Mouse (Mus musculus) liver, postnatal 0 days (tissue): ENCODE results near the gene Adamts17.

Experiments
- CTCF ChIP-seq: sonication (generic); IDR thresholded peaks from 2 replicates; pipeline ENCODE4 v1.5.1; 2016; ENCODE audit warnings: antibody characterized with exemption, low read depth
- EP300 ChIP-seq: IDR thresholded peaks from 2 replicates; pipeline ENCODE4 v1.6.1; 2016; ENCODE audit warnings: antibody characterized with exemption, low read depth, mild to moderate bottlenecking

DNA sequence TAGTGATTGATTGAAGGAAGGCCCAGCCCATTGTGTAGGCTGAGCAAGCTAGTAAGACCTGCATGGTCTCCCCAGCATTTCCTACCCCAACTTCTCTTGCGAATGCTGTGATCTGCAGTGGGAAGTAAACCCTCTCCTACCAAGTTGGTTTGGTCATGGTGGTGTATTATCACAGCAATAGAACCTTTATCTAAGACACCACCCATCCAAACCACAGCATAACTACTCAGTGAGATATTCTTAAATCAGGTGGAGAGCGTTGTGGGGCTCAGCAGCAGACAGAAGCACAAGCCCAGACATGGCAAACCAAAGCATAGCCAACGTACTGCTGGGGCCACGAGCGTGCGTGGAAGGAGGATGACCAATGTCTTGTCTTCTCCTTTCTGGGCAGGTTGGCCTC lies 9.8 kb downstream of the Adamts17 start:
- TF ChIP-seq EP300: no peak
- no peak for TF ChIP-seq CTCF
